Mouse (Mus musculus) liver, adult (tissue): ENCODE measurements around the gene Lamp3.
"Not testable (repeated sequence)": the region's sequence is repeated elsewhere in the genome, so short reads cannot be mapped to it uniquely, and the experiment has no call there.

ENCODE experiments used
- GATA4 ChIP-seq: IDR thresholded peaks from 2 replicates; pipeline ENCODE4 v1.6.1; 2014; ENCODE audit warnings: mild to moderate bottlenecking, low read length; ENCODE audit not compliant: insufficient replicate concordance

Gene Lamp3

DNA sequence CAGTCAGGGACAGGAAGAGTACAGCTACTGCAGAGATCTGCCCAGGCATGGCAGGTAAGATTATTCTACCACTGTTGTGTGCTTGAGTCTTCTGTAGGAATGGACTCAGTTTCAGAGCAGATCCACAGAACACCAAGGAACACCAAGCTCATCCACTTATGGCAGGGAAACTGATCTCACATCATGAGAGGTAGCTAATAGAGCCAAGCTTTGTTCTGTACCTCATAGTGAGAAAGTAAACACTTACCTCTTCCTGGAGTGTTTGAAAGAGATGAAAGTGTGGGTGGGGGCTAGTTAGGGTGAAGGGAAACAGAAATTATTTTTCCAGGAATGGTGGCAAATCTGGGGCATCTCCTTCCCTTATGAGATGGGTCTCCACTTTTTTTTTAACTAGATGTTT lies at the start of gene Lamp3:
TSS of gene Lamp3 (minus strand) at position 160 of the 400 bp plus-strand sequence.
- no peak for TF ChIP-seq GATA4

- no peak for TF ChIP-seq GATA4
These were observed 26.7 kb upstream of the Lamp3 start for GRCm38 (mm10) chr16:19732896-19733295.

DNA sequence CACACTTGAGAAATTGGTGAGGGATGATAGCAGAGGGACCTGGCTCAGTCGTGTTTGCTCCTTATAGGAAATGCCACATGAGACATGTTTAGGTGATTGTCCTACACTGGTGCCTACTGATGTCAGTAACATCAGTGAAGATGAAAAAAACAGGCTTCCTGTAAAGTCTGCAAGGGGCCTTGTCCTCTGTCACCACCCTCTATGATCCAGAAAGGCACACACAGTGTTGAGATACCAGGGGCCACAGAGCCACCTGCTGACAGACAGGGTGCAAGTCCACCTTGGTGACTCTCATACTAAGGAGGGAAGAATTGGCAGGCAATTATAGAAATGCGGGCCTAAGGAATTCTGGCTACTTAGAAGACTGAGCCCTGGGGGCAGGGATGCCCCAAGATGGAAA lies 14.8 kb upstream of the Lamp3 start:
- no peak for TF ChIP-seq GATA4

DNA sequence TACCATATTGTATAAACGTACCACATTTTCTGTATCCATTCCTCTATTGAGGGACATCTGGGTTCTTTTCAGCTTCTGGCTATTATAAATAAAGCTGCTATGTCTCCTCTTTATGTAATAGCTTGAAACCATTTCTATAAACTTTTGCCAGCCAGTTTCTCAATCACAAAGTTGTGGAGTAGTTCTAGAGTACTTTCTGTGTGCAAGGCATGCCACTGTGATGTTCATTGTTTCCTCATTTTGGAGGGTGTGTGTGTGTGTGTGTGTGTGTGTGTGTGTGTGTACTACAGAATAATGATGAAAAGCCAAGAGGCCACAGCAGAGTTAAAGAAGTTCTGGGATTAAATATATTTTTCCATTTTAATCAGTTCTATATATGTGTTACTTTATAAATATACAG lies 1.2 kb upstream of the Lamp3 start:
- no peak for TF ChIP-seq GATA4

DNA sequence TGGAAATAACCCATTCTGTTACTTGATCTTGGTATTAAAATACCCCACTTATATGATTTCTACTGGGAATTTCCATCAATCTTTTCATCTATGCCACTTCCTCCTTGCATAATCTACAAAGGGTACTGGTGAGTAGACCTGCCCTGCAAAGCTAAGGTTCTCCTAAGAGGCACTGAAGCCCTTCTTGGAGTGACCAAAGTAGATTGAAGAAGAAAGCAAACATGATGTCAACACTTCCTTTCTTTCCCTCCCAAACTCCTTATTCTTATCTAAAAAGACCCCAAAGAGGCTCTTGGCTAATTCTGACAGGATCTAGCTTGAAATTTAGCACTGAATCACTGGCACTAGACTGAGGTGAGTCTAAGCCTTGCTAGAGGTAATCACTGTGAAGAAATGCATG lies 7.0 kb downstream of the Lamp3 start:
- TF ChIP-seq GATA4 = no peak

DNA sequence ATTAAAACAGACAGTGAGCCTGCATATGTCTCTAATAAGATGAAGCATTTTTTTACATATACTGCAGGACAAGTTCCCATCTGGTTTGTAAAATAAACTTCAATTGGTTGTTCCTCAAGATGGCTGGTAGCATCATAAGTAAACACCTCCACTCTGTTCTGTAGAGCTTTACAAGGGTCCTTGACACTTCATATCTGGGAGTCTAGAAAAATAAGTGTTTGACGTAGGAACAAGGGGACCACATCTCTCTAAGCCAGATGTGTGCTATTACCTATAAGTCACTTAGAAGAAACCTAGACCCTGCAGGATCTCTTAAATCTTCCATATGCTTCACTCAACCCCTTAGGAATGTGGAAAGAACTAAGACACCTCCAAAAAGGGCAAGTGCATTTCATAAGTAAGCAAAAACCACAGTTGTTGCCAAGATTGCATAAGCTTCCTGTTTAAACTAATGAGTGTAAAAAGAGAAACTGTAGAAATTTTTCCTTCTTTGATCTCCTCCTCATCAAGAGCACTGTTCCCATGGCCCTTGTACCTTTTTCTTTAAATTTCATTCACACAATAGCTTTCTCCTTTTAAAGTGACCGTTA lies 35.3 kb downstream of the Lamp3 start:
- TF ChIP-seq GATA4 = no peak

DNA sequence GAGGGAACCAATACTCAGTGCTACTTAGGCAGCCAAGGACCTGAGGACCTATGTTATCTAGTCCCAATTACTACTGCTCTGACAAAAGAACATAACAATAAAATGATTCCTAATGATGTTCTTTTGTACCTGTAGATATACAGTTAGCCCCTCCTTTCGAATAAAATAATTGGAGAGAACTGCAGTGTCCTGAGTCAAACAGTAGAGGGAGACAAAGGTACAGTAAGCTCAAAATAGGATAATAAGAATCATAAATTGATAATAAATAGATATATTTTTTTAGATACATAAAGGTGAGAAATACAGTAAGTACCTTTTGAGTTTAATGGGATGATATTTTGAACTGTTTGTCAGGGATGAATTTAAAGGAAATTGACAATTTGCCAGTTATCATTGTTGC lies 39.9 kb downstream of the Lamp3 start:
- TF ChIP-seq GATA4 = no peak

DNA sequence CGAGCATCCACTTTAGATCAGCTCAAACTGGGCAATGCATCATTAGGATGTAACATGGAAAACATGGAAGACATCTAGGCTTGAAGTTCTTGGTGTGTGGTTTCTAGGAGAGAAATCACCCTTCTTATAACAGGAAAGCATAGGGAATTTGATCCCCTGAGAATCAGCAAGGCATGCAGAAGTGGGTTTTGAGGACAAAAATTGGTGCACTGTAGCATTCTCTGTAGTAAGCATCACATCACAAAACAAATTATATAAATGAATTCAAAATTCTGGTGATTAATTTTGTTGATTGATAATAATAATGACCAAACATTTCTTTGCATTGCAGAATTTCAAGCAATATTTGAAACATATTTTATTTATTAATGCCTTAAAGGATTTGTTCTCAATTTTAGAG lies 76.4 kb downstream of the Lamp3 start, which contains the start of gene Olfr171:
TSS of gene Olfr171 (minus strand) at position 101 of the 400 bp plus-strand sequence.
- no peak for TF ChIP-seq GATA4

DNA sequence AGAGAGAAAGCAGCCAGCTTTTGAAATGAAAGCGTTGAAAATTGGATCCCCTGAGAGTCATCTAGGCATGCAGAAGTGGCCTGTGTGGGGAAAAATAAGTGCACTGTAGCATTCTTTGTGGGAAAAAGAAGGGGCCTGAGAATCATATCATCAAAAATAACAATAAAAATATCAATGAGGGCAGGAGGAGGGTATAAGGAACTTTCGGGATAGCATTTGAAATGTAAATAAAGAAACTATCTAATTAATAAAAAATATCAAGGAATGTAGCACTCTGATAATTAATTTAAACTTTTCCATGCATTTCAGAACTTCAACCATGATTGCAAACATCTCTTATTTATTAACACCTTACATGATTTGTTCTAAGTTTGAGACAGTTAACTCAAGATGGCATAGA lies 94.4 kb downstream of the Lamp3 start, which contains the start of gene Olfr170:
TSS of gene Olfr170 (minus strand) at position 101 of the 400 bp plus-strand sequence.
- not testable (repeated sequence) for TF ChIP-seq GATA4
